Mouse (Mus musculus) G1E-ER4 (cell line): ENCODE measurements around the gene Errfi1. TPM values are rescaled to one million over a fixed set of nuclear protein-coding genes. Genes with fewer than 3 reads are reported as not detected.

ENCODE experiments used
- GATA1 ChIP-seq: IDR thresholded peaks from one replicate; pipeline ENCODE4 v1.8.0; 2012; ENCODE audit warnings: low read length, inconsistent platforms
- polyA plus RNA-seq: library from polyadenylated mRNA; stranded (reverse); fragments of >175 nt; gene quantifications from 2 replicates; pipeline ENCODE4 v1.2.3, GENCODE M21; 2012

The Errfi1 gene
- polyA plus RNA-seq, 1 experiment, result not detected

- no peak for TF ChIP-seq GATA1
Observed at GRCm38 (mm10) chr4:150835163-150835562, 18.6 kb upstream of the Errfi1 start.

GRCm38 (mm10) chr4:150836258-150836657 is 17.5 kb upstream of the Errfi1 start:
- no peak for TF ChIP-seq GATA1

DNA sequence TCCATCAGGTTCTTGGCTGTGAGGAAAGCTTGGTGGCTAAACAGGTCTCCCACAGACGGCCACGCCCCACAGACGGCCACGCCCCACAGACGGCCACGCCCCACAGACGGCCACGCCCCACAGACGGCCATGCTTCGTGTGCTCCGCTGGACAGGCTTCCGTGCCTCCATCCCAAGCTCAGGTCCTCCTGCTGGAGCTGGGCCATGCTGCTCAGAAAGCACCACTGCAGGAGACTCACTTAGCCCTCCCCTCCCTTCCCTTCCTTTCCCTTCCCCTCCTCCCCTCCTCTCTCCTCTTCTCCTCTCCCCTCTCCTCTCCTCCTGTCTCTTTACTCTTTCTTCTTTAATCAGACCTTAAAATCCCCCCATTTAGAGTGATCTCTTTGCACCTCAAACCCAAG is 16.8 kb upstream of the Errfi1 start:
- no peak for TF ChIP-seq GATA1

DNA sequence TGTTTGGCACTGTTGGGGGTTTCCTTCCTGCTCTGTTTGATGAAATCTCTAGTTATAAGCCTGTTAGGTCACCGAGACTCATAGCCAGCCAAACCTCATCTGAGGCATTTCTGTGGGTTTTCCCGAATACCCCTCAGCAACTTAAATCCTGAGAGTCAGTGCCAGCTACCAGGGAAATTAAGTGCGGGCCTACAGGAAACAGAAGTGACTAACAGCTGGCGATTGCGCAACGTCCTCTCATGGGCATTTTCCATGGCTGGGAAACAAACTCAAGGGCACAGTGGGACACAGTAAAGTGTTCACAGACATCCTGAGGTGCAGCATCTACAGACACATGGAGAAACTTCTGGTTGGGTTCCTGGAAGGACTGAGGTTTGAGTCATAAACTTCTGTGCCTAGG is 16.3 kb upstream of the Errfi1 start:
- no peak for TF ChIP-seq GATA1

DNA sequence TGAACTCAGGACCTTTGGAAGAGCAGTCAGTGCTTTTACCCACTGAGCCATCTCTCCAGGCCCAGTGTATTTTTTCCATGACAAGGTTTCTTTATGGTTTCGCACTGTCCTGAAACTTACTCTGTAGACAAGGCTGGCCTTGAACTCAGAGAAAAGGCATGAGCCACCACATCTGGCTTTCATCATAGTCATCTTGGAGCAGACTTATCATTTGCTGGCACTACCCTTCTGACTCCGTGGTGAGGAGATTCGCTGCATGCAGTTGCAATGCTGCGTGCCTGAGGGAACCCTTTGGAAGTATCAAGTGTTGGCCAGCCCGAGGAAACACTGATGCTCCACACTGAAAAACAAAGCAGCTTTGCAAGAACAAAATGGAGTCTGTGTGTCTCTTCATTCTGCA is 11.7 kb upstream of the Errfi1 start:
- TF ChIP-seq GATA1, result no peak

DNA sequence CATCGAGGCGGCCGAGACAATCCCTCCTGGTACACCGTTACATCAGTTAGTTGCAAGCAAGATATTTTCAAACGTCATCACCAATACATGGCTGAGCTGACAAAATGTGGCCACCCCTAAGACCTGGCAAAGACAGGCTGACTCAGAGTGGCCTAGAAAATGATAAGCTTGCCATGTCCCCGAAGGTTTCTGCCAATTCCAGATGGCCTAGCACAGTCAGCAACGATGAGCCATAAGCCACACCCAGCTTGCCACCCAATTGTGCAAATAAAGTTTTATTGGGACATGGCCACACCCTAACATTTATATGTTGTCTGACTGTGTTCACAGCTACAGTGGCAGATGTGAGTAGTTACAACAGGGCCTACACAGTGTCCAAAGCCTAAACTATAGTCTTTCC is 10.5 kb upstream of the Errfi1 start:
- no peak for TF ChIP-seq GATA1

DNA sequence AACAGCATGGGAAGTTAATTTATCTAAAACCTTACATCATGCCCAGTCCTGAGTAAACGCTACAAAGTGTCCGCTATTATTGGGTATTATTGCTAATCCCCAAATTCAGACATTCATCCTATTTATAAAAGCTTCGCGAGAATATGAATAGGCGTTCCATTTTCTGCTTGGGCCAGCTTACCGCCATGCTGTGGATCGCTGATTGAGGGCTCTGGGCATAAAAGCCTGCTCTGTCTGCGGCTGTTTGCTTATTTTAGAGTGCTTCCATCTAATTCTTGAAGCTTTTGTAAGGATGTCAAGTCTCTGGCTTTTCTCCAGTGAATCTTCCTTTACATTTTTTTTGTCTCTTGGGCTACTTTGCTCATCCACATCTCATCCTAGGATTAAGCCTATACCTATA is 7.4 kb upstream of the Errfi1 start:
- no peak for TF ChIP-seq GATA1

GRCm38 (mm10) chr4:150849964-150850363 is 3.8 kb upstream of the Errfi1 start:
- no peak for TF ChIP-seq GATA1

GRCm38 (mm10) chr4:150850893-150851292 is 2.8 kb upstream of the Errfi1 start:
- no peak for TF ChIP-seq GATA1

GRCm38 (mm10) chr4:150852045-150852444 is 1.7 kb upstream of the Errfi1 start:
- no peak for TF ChIP-seq GATA1

DNA sequence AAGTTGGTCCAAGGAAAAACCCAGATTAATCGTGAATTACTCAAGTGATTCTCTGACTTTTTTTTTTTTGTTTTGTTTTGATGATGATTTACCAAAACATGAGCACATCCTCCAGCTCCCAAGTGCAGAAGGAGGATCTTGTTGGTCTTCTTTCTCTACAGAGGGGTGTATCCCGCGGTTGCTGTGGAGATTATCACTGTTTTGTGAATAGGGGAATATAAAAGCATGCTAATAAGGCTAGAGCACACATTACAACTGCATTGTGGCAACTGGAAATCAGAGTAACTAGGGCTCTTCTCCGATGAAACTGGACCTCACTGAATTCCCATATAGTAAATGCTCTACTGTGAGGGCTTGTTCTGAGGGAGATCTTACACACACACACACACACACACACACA is 1.2 kb upstream of the Errfi1 start:
- no peak for TF ChIP-seq GATA1

GRCm38 (mm10) chr4:150854839-150855246 is 1.1 kb downstream of the Errfi1 start:
- no peak for TF ChIP-seq GATA1

- no peak for TF ChIP-seq GATA1
Observed at GRCm38 (mm10) chr4:150855346-150855745, 1.6 kb downstream of the Errfi1 start.

- no peak for TF ChIP-seq GATA1
Observed at GRCm38 (mm10) chr4:150860526-150860925, 6.8 kb downstream of the Errfi1 start.

GRCm38 (mm10) chr4:150861161-150861560 is 7.4 kb downstream of the Errfi1 start:
- TF ChIP-seq GATA1, result no peak

DNA sequence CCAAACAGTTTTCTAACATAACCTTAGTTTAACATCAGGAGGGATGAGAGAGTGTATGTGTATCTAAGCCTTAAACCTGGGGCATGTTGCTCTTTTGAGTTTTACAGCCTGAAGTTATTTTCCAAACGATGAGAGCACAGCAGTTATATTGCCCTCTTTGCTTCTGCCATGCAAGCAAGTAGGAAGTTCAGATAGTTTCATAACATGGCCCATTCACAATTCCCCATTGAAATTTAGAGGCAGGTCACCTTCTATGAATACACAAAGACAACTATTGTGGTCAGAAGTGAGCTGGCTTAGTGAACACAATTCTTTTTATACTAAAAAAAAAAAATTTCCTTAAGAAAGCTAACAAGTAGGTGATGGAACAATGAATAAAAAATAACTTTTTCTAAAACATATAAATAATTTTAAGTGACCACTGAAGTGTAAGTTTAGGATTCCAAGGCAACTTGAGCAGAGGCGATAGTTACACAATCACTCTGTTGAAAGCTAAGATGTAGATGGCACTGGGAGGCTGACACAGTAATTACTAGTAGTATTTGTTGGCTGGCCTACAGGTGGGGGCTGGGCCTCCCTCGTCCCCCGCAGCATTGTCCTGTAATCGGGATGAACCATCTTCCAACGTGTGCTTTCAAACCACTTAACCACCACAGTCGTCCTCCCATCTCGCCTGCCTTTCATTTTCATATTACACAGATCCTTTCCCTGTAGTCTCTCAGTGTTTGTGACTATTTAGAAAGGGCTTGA is 9.1 kb downstream of the Errfi1 start:
- no peak for TF ChIP-seq GATA1

DNA sequence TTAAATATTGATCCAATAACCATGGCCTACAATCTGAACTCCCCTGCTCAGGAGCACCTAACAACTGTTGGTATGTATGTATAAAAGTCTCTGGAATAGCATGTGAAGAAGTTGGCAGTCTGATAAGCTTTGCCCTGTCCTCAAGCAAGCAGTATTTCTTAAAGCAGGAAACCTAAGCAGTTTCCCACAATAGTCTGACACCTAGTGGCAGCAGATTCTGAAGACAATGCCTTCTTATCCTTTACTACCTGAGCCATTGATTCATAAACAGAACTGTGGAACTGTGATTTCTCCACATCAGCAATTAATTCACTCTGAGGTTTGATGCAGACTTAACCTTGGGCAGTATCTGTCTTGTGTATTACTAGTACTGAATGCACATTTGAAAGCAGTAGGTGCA is 11.7 kb downstream of the Errfi1 start:
- no peak for TF ChIP-seq GATA1

DNA sequence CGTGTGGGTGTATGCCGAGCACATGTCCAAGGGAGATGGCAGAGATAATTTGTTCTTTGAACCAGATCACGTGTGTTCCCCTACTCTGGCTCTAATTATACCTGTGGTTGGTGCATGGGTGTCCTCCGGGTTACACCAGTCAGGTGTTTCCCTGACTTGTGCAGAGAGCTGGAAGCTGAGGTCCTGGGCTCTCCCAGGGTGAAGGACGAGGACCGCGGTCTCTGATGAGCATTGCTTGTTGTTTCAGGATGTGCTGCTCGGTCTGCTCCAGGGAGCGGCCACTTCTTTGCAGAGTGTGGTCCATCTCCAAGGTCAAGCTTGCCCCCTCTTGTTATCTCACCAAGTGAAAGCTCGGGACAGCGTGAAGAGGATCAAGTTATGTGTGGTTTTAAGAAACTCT is 12.3 kb downstream of the Errfi1 start:
- TF ChIP-seq GATA1, result no peak

GRCm38 (mm10) chr4:150866494-150866893 is 12.8 kb downstream of the Errfi1 start:
- TF ChIP-seq GATA1, result no peak
